Mouse (Mus musculus) c-Kit-positive CD71-negative TER-119-negative erythroid progenitor cells, embryonic 14.5 days (primary cell): Measurements from ENCODE around the gene Ifngr2.

Source experiments
- DNase-seq: peaks from one replicate; pipeline ENCODE4 v3.0.0-alpha.2; 2013; ENCODE audit warnings: low read depth

The Ifngr2 gene

DNA sequence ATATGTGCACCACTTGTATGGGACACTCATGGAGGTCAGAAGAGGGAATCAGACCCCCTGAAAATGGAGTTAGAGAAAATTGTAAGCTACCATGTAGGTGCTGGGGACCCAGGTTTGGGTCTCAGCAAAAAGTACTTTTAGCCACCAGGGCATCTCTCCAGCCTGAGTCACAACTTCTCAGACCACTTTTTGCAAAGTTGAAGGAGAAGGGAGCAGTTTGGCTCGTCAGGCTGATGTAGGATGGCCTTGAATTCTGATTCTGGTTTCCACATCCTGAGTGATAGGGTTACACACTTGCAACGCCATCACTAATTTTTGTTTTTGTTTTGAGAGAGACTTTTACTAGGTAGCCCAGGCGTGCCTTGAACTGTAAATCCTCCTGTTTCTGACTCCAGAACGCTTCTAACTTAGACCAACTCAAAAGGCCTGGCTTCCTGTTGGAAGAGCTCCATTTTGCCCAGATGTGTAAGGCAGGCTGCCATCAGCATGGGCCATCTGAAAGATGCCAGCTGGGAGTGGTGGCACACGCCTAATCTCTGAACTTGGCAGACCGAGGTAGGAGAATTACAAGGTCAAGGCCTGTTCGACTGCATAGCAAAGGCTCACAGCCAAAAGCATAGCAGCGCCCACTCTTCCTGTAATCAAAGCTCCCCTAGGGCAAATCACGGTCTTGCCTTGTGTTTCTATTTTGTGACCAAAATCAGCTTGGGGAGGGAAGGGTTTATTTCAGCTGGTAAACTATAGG is 62.8 kb downstream of the Ifngr2 start:
- no peak for DNase-seq

DNA sequence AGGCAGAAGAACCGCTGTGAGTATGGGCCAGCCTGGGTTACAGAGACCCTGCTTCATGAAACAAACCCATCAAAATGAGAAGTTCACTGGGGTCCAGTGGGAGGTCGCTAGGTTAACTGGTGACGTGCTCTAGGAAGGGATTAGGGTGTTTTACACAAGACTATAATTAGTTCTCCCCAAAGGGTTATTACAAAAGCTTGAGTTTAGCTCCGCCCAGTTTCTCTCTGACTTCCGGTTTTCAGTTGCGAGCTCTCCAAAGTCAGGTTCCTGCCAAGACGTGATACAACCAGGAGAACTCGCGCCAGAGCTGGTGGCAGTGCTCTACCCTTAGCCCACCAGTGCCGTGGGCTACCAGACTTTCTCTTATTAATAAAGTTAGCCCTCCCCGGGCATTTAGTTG is 64.4 kb downstream of the Ifngr2 start:
- peak; percentile 40 for DNase-seq

DNA sequence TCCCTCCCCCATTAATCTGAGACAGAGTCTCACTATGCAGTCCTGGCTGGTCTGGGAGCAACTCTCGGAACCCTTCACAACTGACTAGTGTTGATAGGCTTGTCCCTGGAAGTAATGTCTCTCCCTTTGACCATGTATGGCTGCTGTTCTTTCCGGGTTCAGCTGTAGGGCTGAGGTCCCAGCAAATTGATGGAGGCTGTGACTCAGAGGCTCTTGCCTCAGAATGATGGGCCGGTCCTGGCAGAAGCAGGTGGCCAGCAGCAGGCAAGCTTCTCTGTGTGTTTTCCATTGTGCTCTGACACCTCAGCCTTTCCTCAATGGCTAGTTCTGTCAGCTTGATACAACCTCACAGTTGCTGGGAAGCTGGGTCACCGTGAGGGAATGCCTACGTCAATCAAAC is 65.7 kb downstream of the Ifngr2 start:
- DNase-seq, result no peak

DNA sequence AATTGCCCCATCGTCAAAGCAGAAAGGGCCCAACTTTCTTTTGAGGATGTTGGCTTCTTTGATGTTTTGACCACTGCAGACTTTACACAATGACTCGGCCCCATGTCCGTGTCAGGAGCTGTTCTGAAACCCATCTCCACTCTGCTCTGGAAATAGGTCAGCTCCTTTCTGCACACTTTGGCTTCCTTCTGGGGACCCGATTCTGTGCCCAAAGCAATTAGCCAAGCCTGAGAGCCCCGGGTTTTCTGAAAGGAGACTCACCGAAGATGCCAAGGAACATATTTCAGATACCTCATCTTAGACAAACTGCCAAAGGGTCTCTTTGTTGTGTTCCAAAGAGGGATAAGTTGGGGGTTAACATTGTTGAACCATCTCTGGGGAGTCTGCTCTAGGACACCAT is 67.7 kb downstream of the Ifngr2 start:
- DNase-seq, result no peak
